Mouse (Mus musculus) liver, embryonic 14.5 days (tissue): ENCODE data around the gene Homer2.

Experiments
- CTCF ChIP-seq: IDR thresholded peaks from 2 replicates; pipeline ENCODE4 v1.5.1; 2016; ENCODE audit warnings: antibody characterized with exemption, low read depth, control low read depth
- EP300 ChIP-seq: IDR thresholded peaks from 2 replicates; pipeline ENCODE4 v1.6.1; 2016; ENCODE audit warnings: antibody characterized with exemption, low read depth

- TF ChIP-seq CTCF (no peak), EP300 (no peak)
These were observed 94.3 kb downstream of the Homer2 start for GRCm38 (mm10) chr7:81612856-81613635.
